Mouse (Mus musculus): Measurements from ENCODE around the gene Ssu2. TPM values are rescaled to one million over a fixed set of nuclear protein-coding genes. Genes with fewer than 3 reads are reported as not detected.

Gene Ssu2
- polyA plus RNA-seq, 1 experiment: 5.3 TPM

GRCm38 (mm10) chr6:112360676-112361075 lies 27.1 kb downstream of the Ssu2 start:
- no peak for DNase-seq (ENCODE audit: low read depth, low spot score)
- 82% methylated on average over 8 of the region's 8 CpGs for WGBS

- DNase-seq (ENCODE audit: low read depth, low spot score): no peak
- 78% methylated on average over 1 of the region's 1 CpGs for WGBS
Measured at GRCm38 (mm10) chr6:112359341-112359740, 28.5 kb downstream of the Ssu2 start.

GRCm38 (mm10) chr6:112350452-112350851 lies 37.4 kb downstream of the Ssu2 start:
- WGBS: 90% methylated on average over 4 of the region's 4 CpGs
- DNase-seq (ENCODE audit: low read depth, low spot score): no peak

GRCm38 (mm10) chr6:112339016-112339415 lies 48.8 kb downstream of the Ssu2 start:
- no peak for DNase-seq (ENCODE audit: low read depth, low spot score)
- 63% methylated on average over 4 of the region's 4 CpGs for WGBS

- 69% methylated on average over 6 of the region's 6 CpGs for WGBS
- no peak for DNase-seq (ENCODE audit: low read depth, low spot score)
Measured at GRCm38 (mm10) chr6:112337667-112338066, 50.2 kb downstream of the Ssu2 start.

- DNase-seq (ENCODE audit: low read depth, low spot score): no peak
- WGBS: 69% methylated on average over 5 of the region's 5 CpGs
Measured at GRCm38 (mm10) chr6:112333930-112334329, 53.9 kb downstream of the Ssu2 start.

GRCm38 (mm10) chr6:112331223-112331598 lies 56.6 kb downstream of the Ssu2 start:
- no peak for DNase-seq (ENCODE audit: low read depth, low spot score)
- WGBS: 54% methylated on average over 6 of the region's 6 CpGs

- 82% methylated on average over 5 of the region's 5 CpGs for WGBS
- no peak for DNase-seq (ENCODE audit: low read depth, low spot score)
Measured at GRCm38 (mm10) chr6:112330520-112331222, 57.2 kb downstream of the Ssu2 start.

- WGBS: 59% methylated on average over 5 of the region's 5 CpGs
- DNase-seq (ENCODE audit: low read depth, low spot score): no peak
Measured at GRCm38 (mm10) chr6:112327793-112328192, 60.0 kb downstream of the Ssu2 start.

- no peak for DNase-seq (ENCODE audit: low read depth, low spot score)
- 54% methylated on average over 3 of the region's 3 CpGs for WGBS
Measured at GRCm38 (mm10) chr6:112325213-112325612, 62.6 kb downstream of the Ssu2 start.

- 59% methylated on average over 5 of the region's 5 CpGs for WGBS
Measured at GRCm38 (mm10) chr6:112322916-112323315, 64.9 kb downstream of the Ssu2 start.

GRCm38 (mm10) chr6:112320679-112321078 lies 67.1 kb downstream of the Ssu2 start:
- 53% methylated on average over 5 of the region's 5 CpGs for WGBS
- no peak for DNase-seq (ENCODE audit: low read depth, low spot score)

More at GRCm38 (mm10) chr6:112322916-112323315, 64.9 kb downstream of the Ssu2 start:
- DNase-seq (ENCODE audit: low read depth, low spot score): no peak

- WGBS: 83% methylated on average over 4 of the region's 4 CpGs
- no peak for DNase-seq (ENCODE audit: low read depth, low spot score)
Measured at GRCm38 (mm10) chr6:112319449-112319848, 68.4 kb downstream of the Ssu2 start.

- DNase-seq (ENCODE audit: low read depth, low spot score): no peak
- 33% methylated on average over 4 of the region's 4 CpGs for WGBS
Measured at GRCm38 (mm10) chr6:112311385-112311784, 76.4 kb downstream of the Ssu2 start.

- WGBS: 71% methylated on average over 6 of the region's 6 CpGs
- DNase-seq (ENCODE audit: low read depth, low spot score): no peak
Measured at GRCm38 (mm10) chr6:112309330-112309938, 78.4 kb downstream of the Ssu2 start.

Other genes with a start within 250 kb of the Ssu2 start
- gene Lmcd1, start 114.3 kb downstream of the Ssu2 start, polyA plus RNA-seq (2012; rRNA removed): 4.0 and 4.8 TPM in 2 replicates
- 6.8 and 7.8 TPM in 2 replicates for gene Cav3, start 71.5 kb upstream of the Ssu2 start, polyA plus RNA-seq (2012; rRNA removed)
- 0.62 and 1.3 TPM in 2 replicates for gene Oxtr, start 101.9 kb upstream of the Ssu2 start, polyA plus RNA-seq (2012; rRNA removed)

Measured in large intestine, adult 2 months (tissue).